Mouse (Mus musculus) B cell, adult 67 days (primary cell): Measurements from ENCODE around the gene Pfkfb2. TPM values are rescaled to one million over a fixed set of nuclear protein-coding genes. Genes with fewer than 3 reads are reported as not detected.

Source experiments
- total RNA-seq, 2 experiments: library from RNA; stranded (reverse); gene quantifications; 4 replicates each; pipeline ENCODE4 v1.2.4; 2023

Gene Pfkfb2
- 10 to 100 TPM; 24.2 to 26.4 TPM for total RNA-seq

GRCm38 (mm10) chr1:130729153-130729552 lies at the start of gene Pfkfb2:
Gene Pfkfb2 (minus strand): TSS chr1:130729253.

GRCm38 (mm10) chr1:130731741-130732337 lies 2.8 kb upstream of the Pfkfb2 start, which contains the start of gene AA986860:
Gene AA986860 (plus strand): TSS chr1:130731976.

GRCm38 (mm10) chr1:130717291-130717871 lies 11.7 kb downstream of the Pfkfb2 start, which contains the start of gene Yod1:
Gene Yod1 (plus strand): TSS chr1:130717327.

GRCm38 (mm10) chr1:130715561-130716217 lies 13.4 kb downstream of the Pfkfb2 start, which contains the start of gene Gm29427:
Gene Gm29427 (minus strand): TSS chr1:130715799.

GRCm38 (mm10) chr1:130661454-130661853 lies 67.6 kb downstream of the Pfkfb2 start, which contains the start of gene C4bp:
Gene C4bp (minus strand): TSS chr1:130661632.

Other genes starting within 250 kb of the Pfkfb2 start
- gene Zp3r, start 99.6 kb downstream of the Pfkfb2 start, total RNA-seq, result not detected
- gene C4bp, start 67.6 kb downstream of the Pfkfb2 start, total RNA-seq, result not detected
- gene Gm29427, start 13.5 kb downstream of the Pfkfb2 start, total RNA-seq, result not detected
- gene Yod1, start 11.9 kb downstream of the Pfkfb2 start, total RNA-seq, result 10 to 100 TPM; 10.0 to 14.5 TPM
- under 1 TPM; 0.36 to 0.73 TPM for gene AA986860, start 2.7 kb upstream of the Pfkfb2 start, total RNA-seq
- not detected for gene Fcamr, start 71.6 kb upstream of the Pfkfb2 start, total RNA-seq
- 1 to 10 TPM; 4.4 to 4.6 TPM for gene Pigr, start 97.4 kb upstream of the Pfkfb2 start, total RNA-seq
- gene Fcmr, start 136.4 kb upstream of the Pfkfb2 start, total RNA-seq, result 1,000 to 10,000 TPM; 1,016 to 1,048 TPM
- gene Il24, start 158.2 kb upstream of the Pfkfb2 start, total RNA-seq, result not detected
- gene Il20, start 182.2 kb upstream of the Pfkfb2 start, total RNA-seq, result not detected
- not detected for gene Il19, start 210.9 kb upstream of the Pfkfb2 start, total RNA-seq